Mouse (Mus musculus) midbrain, embryonic 11.5 days (tissue): ENCODE measurements around the gene Ptf1a. TPM values are rescaled to one million over a fixed set of nuclear protein-coding genes. Genes with fewer than 3 reads are reported as not detected.

Experiments used
- ATAC-seq: fragments of 200-750 bp; cut with Nextera tagmentation; 2 replicates; pipeline ENCODE4 v1.8.0; 2017; ENCODE audit warnings: moderate TSS enrichment, moderate library complexity; ENCODE audit not compliant: low FRiP score
- DNase-seq: peaks from one replicate; pipeline ENCODE4 v3.0.0; 2015; ENCODE audit warnings: low spot score; ENCODE audit errors: missing footprints
- H3K27ac ChIP-seq: fragments of 300-500 bp; sonication (generic); 2 replicates; pipeline ENCODE4 v1.5.1; 2014; ENCODE audit warnings: low read depth, low read length
- H3K27me3 ChIP-seq: fragments of 300-500 bp; sonication (generic); 2 replicates; pipeline ENCODE4 v1.6.1; 2014; ENCODE audit warnings: mild to moderate bottlenecking, low read length, moderate library complexity, mixed read lengths; ENCODE audit not compliant: control insufficient read depth, insufficient read depth
- H3K36me3 ChIP-seq: fragments of 300-500 bp; sonication (generic); 2 replicates; pipeline ENCODE4 v1.6.1; 2014; ENCODE audit warnings: mild to moderate bottlenecking, low read length, moderate library complexity, mixed read lengths; ENCODE audit not compliant: control insufficient read depth, insufficient read depth
- H3K4me1 ChIP-seq: fragments of 300-500 bp; sonication (generic); 2 replicates; pipeline ENCODE4 v1.6.1; 2014; ENCODE audit warnings: low read length; ENCODE audit not compliant: control insufficient read depth, insufficient read depth
- H3K4me2 ChIP-seq: fragments of 300-500 bp; sonication (generic); 2 replicates; pipeline ENCODE4 v1.6.1; 2014; ENCODE audit warnings: mild to moderate bottlenecking, moderate library complexity
- H3K4me3 ChIP-seq: fragments of 300-500 bp; sonication (generic); 2 replicates; pipeline ENCODE4 v1.5.1; 2014; ENCODE audit warnings: low read depth, low read length
- H3K9ac ChIP-seq: fragments of 300-500 bp; sonication (generic); 2 replicates; pipeline ENCODE4 v1.6.1; 2014; ENCODE audit warnings: low read length
- H3K9me3 ChIP-seq: fragments of 300-500 bp; sonication (generic); 2 replicates; pipeline ENCODE4 v1.6.1; 2016; ENCODE audit warnings: low read length; ENCODE audit not compliant: control insufficient read depth
- WGBS: fragments of 180-500 bp; shearing (Covaris S2); extraction: QIAGEN DNeasy Blood & Tissue Kit; methylation state at CpG from one replicate; pipeline ENCODE4 v1.1.7; 2014; 5-methylcytosine and 5-hydroxymethylcytosine counted together
- polyA plus RNA-seq: library from polyadenylated mRNA; unstranded; fragments of >200 nt; fragmentation: Nextera tagmentation; extraction: Ambion mirVana; gene quantifications from 2 replicates; pipeline ENCODE4 v1.2.1, GENCODE M21; 2014

The Ptf1a gene
- polyA plus RNA-seq, result 0.32 and 0.36 TPM in 2 replicates

GRCm38 (mm10) chr2:19444931-19445831 is at the start of gene Ptf1a:
Gene Ptf1a (plus strand): TSS chr2:19445663.
- Histone ChIP-seq H3K36me3 (no peaks in the 10 kb centered on the region), H3K4me2 (peak within 1 kb of the TSS; percentile 43), H3K4me1 (peaks cover 18% of the 10 kb centered on the region; the same call in 1 of the 2 replicates), H3K27ac (no peak within 1 kb of the TSS), H3K4me3 (peak within 1 kb of the TSS; percentile 26), H3K9me3 (no peaks in the 10 kb centered on the region), H3K9ac (no peak within 1 kb of the TSS), H3K27me3 (peaks cover 88% of the 10 kb centered on the region)
- peak; percentile 95 for DNase-seq
- WGBS, result under 1% methylated on average over 53 of the region's 53 CpGs
- peak; percentile 45 for ATAC-seq

- no peaks in the 10 kb centered on the region for H3K9me3 ChIP-seq
- no peak overlapping the region for H3K4me2 ChIP-seq
- WGBS, result 87% methylated on average over 5 of the region's 5 CpGs
- no peak overlapping the region for H3K27ac ChIP-seq
- no peak overlapping the region for H3K4me3 ChIP-seq
- no peak overlapping the region for H3K9ac ChIP-seq
- DNase-seq, result peak; percentile 19
- no peaks in the 10 kb centered on the region for H3K27me3 ChIP-seq
- H3K4me1 ChIP-seq, result no peaks in the 10 kb centered on the region
- ATAC-seq, result no peak
- no peaks in the 10 kb centered on the region for H3K36me3 ChIP-seq
These were observed 40.1 kb upstream of the Ptf1a start for GRCm38 (mm10) chr2:19405409-19405808.

DNA sequence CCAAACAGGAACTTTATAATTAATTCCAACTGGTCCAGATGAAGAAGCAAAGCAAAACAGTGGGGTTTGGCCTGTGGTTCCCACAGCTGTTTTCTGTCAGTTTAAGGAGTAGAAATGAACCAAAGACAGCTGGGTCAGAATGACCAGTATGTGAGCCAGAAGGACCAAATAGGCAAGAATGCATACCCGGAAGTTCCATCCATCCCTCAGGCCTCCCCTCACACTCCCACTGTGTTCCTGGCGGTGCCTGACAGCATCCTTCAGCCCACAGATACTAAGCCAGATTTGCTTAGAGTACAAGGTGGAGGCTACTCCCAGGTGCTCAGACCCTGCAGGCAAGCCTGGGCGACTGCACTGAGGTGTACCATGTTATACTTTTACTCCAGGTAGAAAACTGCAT is 38.9 kb upstream of the Ptf1a start:
- no peaks in the 10 kb centered on the region for H3K9me3 ChIP-seq
- no peaks in the 10 kb centered on the region for H3K36me3 ChIP-seq
- no peak overlapping the region for H3K27ac ChIP-seq
- ATAC-seq (no peak), DNase-seq (no peak)
- no peaks in the 10 kb centered on the region for H3K27me3 ChIP-seq
- H3K4me2 ChIP-seq, result no peak overlapping the region
- H3K9ac ChIP-seq, result no peak overlapping the region
- no peak overlapping the region for H3K4me3 ChIP-seq
- no peaks in the 10 kb centered on the region for H3K4me1 ChIP-seq
- 72% methylated on average over 3 of the region's 3 CpGs for WGBS

DNA sequence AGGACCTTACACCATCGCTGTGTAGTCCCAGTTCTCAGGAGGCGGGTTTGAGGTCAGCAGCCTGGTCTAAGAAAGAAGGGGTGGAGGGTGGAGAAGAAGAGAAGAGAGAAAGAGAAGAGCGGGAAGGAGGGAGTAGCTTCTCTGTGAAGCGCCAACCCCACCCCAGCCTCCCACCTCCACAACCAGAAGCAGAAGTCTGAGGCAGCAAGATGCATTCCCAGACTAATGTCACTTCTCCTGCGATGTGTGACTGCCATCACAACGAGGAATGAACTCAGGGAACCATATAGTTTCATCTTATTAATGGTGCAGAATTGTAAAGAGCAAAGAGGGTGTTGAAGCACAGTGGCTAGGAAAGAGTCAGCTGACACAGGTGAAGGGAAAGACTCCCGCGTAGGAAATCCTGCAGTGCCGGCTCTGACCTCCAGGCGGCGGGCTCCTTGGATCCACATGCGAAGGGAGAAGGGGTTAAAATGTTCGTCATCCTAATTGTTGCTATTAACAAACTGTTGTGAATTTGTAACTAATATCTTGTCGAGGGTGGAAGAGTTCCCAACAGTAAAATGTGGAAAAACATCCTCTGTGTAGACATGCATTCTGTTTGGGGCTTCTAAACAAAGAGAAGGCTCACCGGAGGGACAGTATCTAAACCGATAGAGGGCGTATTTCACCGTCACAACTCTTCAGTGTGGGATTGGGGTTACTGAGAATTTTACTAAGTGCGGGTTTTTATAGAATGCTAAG is 31.1 kb upstream of the Ptf1a start:
- ATAC-seq, result peak; percentile 77
- H3K4me1 ChIP-seq, result no peaks in the 10 kb centered on the region
- no peaks in the 10 kb centered on the region for H3K36me3 ChIP-seq
- H3K4me3 ChIP-seq, result 0 out of 2 replicates have a peak overlapping the region, but pooled peaks have one; percentile 13
- peak; percentile 98 for DNase-seq
- H3K27me3 ChIP-seq, result no peaks in the 10 kb centered on the region
- H3K4me2 ChIP-seq, result peak overlapping the region; percentile 46
- WGBS, result 20% methylated on average over 19 of the region's 19 CpGs
- no peaks in the 10 kb centered on the region for H3K9me3 ChIP-seq
- H3K9ac ChIP-seq, result peak overlapping the region; percentile 26; the same call in 1 of the 2 replicates
- no peak overlapping the region for H3K27ac ChIP-seq

- Histone ChIP-seq H3K4me1 (no peaks in the 10 kb centered on the region), H3K4me2 (peak overlapping the region; percentile 46), H3K27me3 (no peaks in the 10 kb centered on the region), H3K9ac (peak overlapping the region; percentile 26; the same call in 1 of the 2 replicates), H3K36me3 (no peaks in the 10 kb centered on the region), H3K27ac (no peak overlapping the region), H3K9me3 (no peaks in the 10 kb centered on the region), H3K4me3 (no peak overlapping the region)
- ATAC-seq, result peak; percentile 61; the same call in 1 of the 2 replicates
- WGBS, result 3% methylated on average over 6 of the region's 6 CpGs
- DNase-seq, result peak; percentile 98
These were observed 30.4 kb upstream of the Ptf1a start for GRCm38 (mm10) chr2:19415063-19415521.

DNA sequence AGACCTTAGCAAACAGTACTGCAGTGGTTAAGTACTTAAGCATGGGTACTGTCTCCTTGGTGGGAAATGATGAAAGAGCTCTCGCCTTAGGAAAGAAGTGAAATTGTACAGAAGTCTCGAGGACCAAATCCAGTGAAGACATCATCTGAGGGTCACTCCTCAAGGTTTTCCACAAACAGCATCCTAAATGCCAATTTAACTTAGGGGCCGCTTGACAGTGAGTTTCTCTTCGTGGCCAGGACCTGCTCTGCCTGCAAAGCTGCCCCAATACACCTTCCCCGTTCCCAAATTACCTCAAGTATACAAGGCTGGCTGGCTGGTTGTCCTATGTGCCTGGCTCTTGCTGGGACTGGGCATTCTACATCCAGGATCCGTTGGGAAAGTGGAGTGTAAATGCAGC is 29.4 kb upstream of the Ptf1a start:
- no peak overlapping the region for H3K27ac ChIP-seq
- no peaks in the 10 kb centered on the region for H3K36me3 ChIP-seq
- H3K4me2 ChIP-seq, result no peak overlapping the region
- ATAC-seq (no peak), DNase-seq (peak; percentile 54)
- WGBS, result 69% methylated on average over 6 of the region's 6 CpGs
- no peaks in the 10 kb centered on the region for H3K9me3 ChIP-seq
- no peaks in the 10 kb centered on the region for H3K4me1 ChIP-seq
- no peak overlapping the region for H3K4me3 ChIP-seq
- H3K27me3 ChIP-seq, result no peaks in the 10 kb centered on the region
- no peak overlapping the region for H3K9ac ChIP-seq

DNA sequence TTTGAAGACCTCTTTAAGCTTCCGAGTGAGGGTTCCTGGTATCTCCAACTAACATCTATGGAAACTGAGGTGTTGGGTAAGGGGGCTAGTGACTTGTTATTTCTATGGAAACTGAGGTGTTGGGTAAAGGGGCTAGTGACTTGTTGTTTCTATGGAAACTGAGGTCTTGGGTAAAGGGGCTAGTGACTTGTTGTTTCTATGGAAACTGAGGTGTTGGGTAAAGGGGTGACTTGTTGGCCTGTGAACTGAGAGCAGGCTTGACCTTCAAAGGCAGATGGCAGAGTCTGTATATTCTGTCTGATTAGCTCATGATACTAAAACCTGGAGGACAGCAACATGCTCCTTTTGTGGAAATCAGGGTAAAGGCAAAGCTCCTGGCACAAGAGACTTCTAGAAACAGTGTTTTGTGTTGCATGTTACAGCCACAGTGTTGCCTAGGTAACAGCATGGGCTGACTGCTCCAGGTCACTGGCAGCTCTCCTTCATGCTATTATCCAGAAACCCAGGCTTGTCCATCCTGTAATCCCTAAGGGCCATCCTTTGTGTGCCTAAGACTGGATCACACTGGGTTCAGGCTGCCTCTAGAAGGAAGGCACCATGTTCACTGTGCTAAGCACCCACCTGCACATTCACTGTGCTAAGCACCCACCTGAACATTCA is 25.6 kb upstream of the Ptf1a start:
- Histone ChIP-seq H3K9ac (no peak overlapping the region), H3K4me3 (no peak overlapping the region), H3K36me3 (no peaks in the 10 kb centered on the region), H3K4me1 (no peaks in the 10 kb centered on the region), H3K27ac (no peak overlapping the region), H3K9me3 (no peaks in the 10 kb centered on the region), H3K4me2 (no peak overlapping the region), H3K27me3 (no peaks in the 10 kb centered on the region; the same call in 1 of the 2 replicates)
- ATAC-seq (peak; percentile 56), DNase-seq (peak; percentile 70)
- 80% methylated on average over 1 of the region's 1 CpGs for WGBS

GRCm38 (mm10) chr2:19422226-19422625 is 23.2 kb upstream of the Ptf1a start:
- DNase-seq (no peak), ATAC-seq (no peak)
- Histone ChIP-seq H3K27me3 (peaks cover 8% of the 10 kb centered on the region), H3K4me3 (no peak overlapping the region), H3K4me1 (no peaks in the 10 kb centered on the region), H3K4me2 (no peak overlapping the region), H3K36me3 (no peaks in the 10 kb centered on the region), H3K9ac (no peak overlapping the region), H3K27ac (no peak overlapping the region), H3K9me3 (no peaks in the 10 kb centered on the region)
